Mouse (Mus musculus): ENCODE data around the gene Dhrs13.

- TF ChIP-seq CTCF (IDR thresholded peaks at IDR 0.05; ENCODE audit: extremely low read depth, insufficient read depth, insufficient read length, insufficient replicate concordance) (no peak), POLR2A (IDR thresholded peaks at IDR 0.05; ENCODE audit: low read depth, low read length) (no peak)
Observed at GRCm38 (mm10) chr11:77983191-77983936, 48.7 kb upstream of the Dhrs13 start.
